13 mouse cellular contexts compared by ENCODE assay signal in the genomic region with DNA sequence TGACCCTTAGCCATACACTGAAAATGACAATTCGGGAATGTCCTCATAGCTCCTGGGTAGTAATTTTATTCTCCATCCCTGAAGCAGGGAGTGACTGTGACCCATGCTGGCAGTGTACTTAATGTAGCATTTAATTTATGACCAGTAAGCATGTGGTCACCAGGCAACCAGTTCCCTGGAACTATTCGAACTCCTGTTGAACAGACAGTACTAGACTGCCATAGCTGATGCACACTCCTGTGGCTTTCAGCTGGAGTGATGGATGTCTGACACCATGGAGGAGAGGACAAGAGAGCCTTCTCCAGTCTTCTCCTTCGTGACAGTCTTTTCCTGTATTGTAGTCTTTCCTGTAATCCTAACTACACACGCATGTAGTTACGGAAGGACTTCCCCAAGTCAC. TPM values are rescaled to one million over a fixed set of nuclear protein-coding genes. Genes with fewer than 3 reads are reported as not detected.
DNase-seq lines count a peak whose midpoint lies in the region; ATAC-seq lines count a peak whose summit lies in the region.
"Had no signal": no experiment of that assay in that cellular context is flagged by ENCODE, and none has a peak within 500 bp of the region (broad histone marks: within the 10 kb centered on the region; RNA-seq: fewer than 3 reads in every experiment).

No protein-coding gene starts in this region.

- no peaks in the 10 kb centered on the region for H3K36me3 ChIP-seq in hindbrain, embryonic 12.5 days
- H3K36me3 ChIP-seq: limb, embryonic 15.5 days; midbrain, embryonic 15.5 days had no signal

- H3K4me2 ChIP-seq in hindbrain, embryonic 12.5 days (replicated peaks) = peak overlapping the region; percentile 11; the same call in 1 of the 2 replicates

- WGBS in hindbrain, embryonic 12.5 days = 70% methylated on average over 5 of the region's 5 CpGs

- H3K4me1 ChIP-seq in hindbrain, embryonic 12.5 days = peaks cover 18% of the 10 kb centered on the region

- H3K9me3 ChIP-seq in hindbrain, embryonic 12.5 days (replicated peaks) = no peaks in the 10 kb centered on the region
- H3K9me3 ChIP-seq: limb, embryonic 15.5 days; midbrain, embryonic 15.5 days had no signal

- no peaks in the 10 kb centered on the region for H3K27me3 ChIP-seq in hindbrain, embryonic 12.5 days
- H3K27me3 ChIP-seq: limb, embryonic 15.5 days; midbrain, embryonic 15.5 days had no signal

- no peak overlapping the region for H3K27ac ChIP-seq in hindbrain, embryonic 12.5 days
- H3K27ac ChIP-seq: layer of hippocampus, adult 2 months had no signal

- no peak for ATAC-seq in hindbrain, embryonic 12.5 days (ENCODE audit: low FRiP score)
- ATAC-seq: midbrain, embryonic 15.5 days had no signal

- H3K9ac ChIP-seq in hindbrain, embryonic 12.5 days = no peak overlapping the region
- H3K9ac ChIP-seq: limb, embryonic 15.5 days had no signal

- peak; percentile 60 for DNase-seq in embryo, embryonic 10.5 days (ENCODE audit: low spot score)
- no peak for DNase-seq in embryo, embryonic 9.5 days (ENCODE audit: extremely low spot score)
- DNase-seq in kidney, adult 9 months = peak; percentile 22
- no peak for DNase-seq in kidney, adult 18-20 months
- DNase-seq in 416B (ENCODE audit: low read depth) = peak; percentile 27
- DNase-seq in cerebellum, postnatal 4 days (ENCODE audit: low spot score in 2 of 2) = no peak
- DNase-seq in urinary bladder, adult 2 months (ENCODE audit: low spot score) = no peak
- DNase-seq: adrenal gland, postnatal 14 days; cerebellum, adult 9-11 months had no signal

- H3K4me3 ChIP-seq in hindbrain, embryonic 12.5 days = no peak overlapping the region
- H3K4me3 ChIP-seq: layer of hippocampus, adult 2 months had no signal

RNA-seq across cellular contexts. Expression of gene Hist1h4h, which starts 1.8 kb away (rescaled TPM):
- 5.7 and 6.9 TPM in 2 replicates for polyA plus RNA-seq in hindbrain, embryonic 12.5 days (2016; fragmentation: Nextera tagmentation; extraction: Ambion mirVana)
- polyA plus RNA-seq in urinary bladder, adult 2 months (2012; rRNA removed) = 27.8 and 30.5 TPM in 2 replicates

RNA-seq across cellular contexts. Expression of gene Hist1h2af, which starts 4.7 kb away (rescaled TPM):
- 5.2 TPM in 1 of 2 replicates, not detected in the other for polyA plus RNA-seq in hindbrain, embryonic 12.5 days (2016; fragmentation: Nextera tagmentation; extraction: Ambion mirVana)
- 1.3 and 5.2 TPM in 2 replicates for polyA plus RNA-seq in urinary bladder, adult 2 months (2012; rRNA removed)
- polyA plus RNA-seq: midbrain, embryonic 15.5 days had no signal

RNA-seq across cellular contexts. Expression of gene Hist1h3g, which starts 6.2 kb away (rescaled TPM):
- polyA plus RNA-seq in hindbrain, embryonic 12.5 days (2016; fragmentation: Nextera tagmentation; extraction: Ambion mirVana) = 2.2 and 4.4 TPM in 2 replicates
- 0.40 and 0.90 TPM in 2 replicates for polyA plus RNA-seq in urinary bladder, adult 2 months (2012; rRNA removed)
- polyA plus RNA-seq: midbrain, embryonic 15.5 days had no signal

RNA-seq across cellular contexts. Expression of gene Hist1h2bh, which starts 14.2 kb away (rescaled TPM):
- polyA plus RNA-seq in hindbrain, embryonic 12.5 days (2016; fragmentation: Nextera tagmentation; extraction: Ambion mirVana) = 0.37 and 0.57 TPM in 2 replicates
- polyA plus RNA-seq in urinary bladder, adult 2 months (2012; rRNA removed) = 0.60 and 0.69 TPM in 2 replicates

RNA-seq across cellular contexts. Expression of gene Hist1h3f, which starts 14.8 kb away (rescaled TPM):
- polyA plus RNA-seq in hindbrain, embryonic 12.5 days (2016; fragmentation: Nextera tagmentation; extraction: Ambion mirVana) = 0.66 and 1.4 TPM in 2 replicates
- 0.44 and 0.78 TPM in 2 replicates for polyA plus RNA-seq in urinary bladder, adult 2 months (2012; rRNA removed)

Comparison
In these comparisons a context has a peak if more than half of its experiments do, and no peak if none do; other contexts are left out.
1. DNase-seq: peak in embryo, embryonic 10.5 days (single experiment), kidney, adult 9 months (single experiment) and 416B (single experiment); none in embryo, embryonic 9.5 days (single experiment), kidney, adult 18-20 months (single experiment), cerebellum, postnatal 4 days (0 of 2) and urinary bladder, adult 2 months (single experiment).